Mouse (Mus musculus): ENCODE measurements around the gene Tnik. TPM values are rescaled to one million over a fixed set of nuclear protein-coding genes. Genes with fewer than 3 reads are reported as not detected.

Tnik gene
- polyA plus RNA-seq, 1 experiment: 23.6 TPM

DNA sequence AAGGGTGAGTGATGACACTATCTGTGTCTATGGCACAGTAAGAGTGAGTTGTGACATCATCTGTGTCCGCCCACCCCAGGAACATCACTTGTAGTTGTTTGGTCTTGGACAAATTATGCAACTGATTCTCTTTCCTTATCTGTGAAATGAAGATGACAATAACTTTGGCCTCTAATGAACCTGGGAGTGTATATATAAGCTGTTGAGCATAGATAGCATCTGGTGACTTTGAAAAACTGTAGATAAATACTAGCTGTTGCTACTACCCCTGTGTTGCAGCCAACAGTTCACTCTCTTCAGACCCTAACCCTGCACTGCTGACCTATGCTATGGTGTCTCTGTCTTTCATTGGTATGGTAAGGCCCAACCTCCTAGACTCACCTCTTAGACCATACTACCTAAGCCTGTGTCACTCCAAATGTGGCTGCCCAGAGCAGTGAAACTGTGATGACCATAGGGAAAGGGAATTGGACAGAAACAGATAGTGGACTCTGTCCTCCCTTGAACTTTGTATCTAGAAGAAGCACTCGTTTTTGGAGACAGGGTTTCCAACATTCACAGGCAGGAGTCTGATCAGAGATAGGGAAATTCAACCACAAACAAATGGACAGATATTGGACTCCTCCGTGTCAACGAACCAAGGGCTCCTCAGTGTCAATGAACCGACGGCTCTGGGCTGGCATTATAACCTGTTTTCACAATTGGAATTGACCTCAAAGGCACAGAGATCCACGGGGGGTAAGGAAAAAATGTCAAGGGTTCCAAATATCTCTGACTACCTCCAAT, 451.1 kb downstream of the Tnik start:
- H3K27ac ChIP-seq (ENCODE audit: control insufficient read depth, insufficient read depth, low read length): no peak overlapping the region
- no peaks in the 10 kb centered on the region for H3K4me1 ChIP-seq (replicated peaks; ENCODE audit: control insufficient read depth, insufficient read depth, low read length)
- TF ChIP-seq POLR2A (IDR thresholded peaks at IDR 0.05; ENCODE audit: control insufficient read depth, extremely low read depth, insufficient read depth, low read length, poor library complexity): no peak
- H3K36me3 ChIP-seq (ENCODE audit: control insufficient read depth, insufficient read depth, low read length): no peaks in the 10 kb centered on the region
- no peak overlapping the region for H3K4me3 ChIP-seq (ENCODE audit: control insufficient read depth, insufficient read depth, low read length)
- no peak for DNase-seq
- H3K27me3 ChIP-seq (ENCODE audit: control insufficient read depth, insufficient read depth, low read length): no peaks in the 10 kb centered on the region
- 84% methylated on average over 7 of the region's 7 CpGs for WGBS

DNA sequence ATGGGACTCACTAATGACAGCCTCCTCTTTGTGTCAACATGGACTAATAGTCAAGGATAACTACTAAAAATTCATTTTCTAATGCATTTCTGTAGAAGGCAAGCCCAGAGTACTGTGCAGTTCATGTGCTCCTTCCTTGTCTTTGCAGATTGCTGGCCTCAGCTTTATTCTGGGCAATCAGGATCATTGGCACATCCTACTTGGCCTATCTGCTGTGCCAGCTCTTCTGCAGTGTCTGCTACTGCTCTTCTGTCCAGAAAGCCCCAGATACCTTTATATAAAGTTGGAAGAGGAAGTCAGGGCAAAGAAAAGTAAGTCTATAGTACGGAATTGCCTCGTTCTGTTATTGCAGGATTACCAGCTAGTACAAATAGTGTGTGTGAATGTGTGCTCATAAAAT, 455.5 kb downstream of the Tnik start:
- no peaks in the 10 kb centered on the region for H3K36me3 ChIP-seq (ENCODE audit: control insufficient read depth, insufficient read depth, low read length)
- H3K4me3 ChIP-seq (ENCODE audit: control insufficient read depth, insufficient read depth, low read length): no peak overlapping the region
- no peak for DNase-seq
- WGBS: 86% methylated on average over 2 of the region's 2 CpGs
- H3K4me1 ChIP-seq (replicated peaks; ENCODE audit: control insufficient read depth, insufficient read depth, low read length): no peaks in the 10 kb centered on the region
- H3K27ac ChIP-seq (ENCODE audit: control insufficient read depth, insufficient read depth, low read length): no peak overlapping the region
- H3K27me3 ChIP-seq (ENCODE audit: control insufficient read depth, insufficient read depth, low read length): no peaks in the 10 kb centered on the region
- TF ChIP-seq POLR2A (IDR thresholded peaks at IDR 0.05; ENCODE audit: control insufficient read depth, extremely low read depth, insufficient read depth, low read length, poor library complexity) (no peak), CTCF (IDR thresholded peaks at IDR 0.05; ENCODE audit: borderline replicate concordance, control insufficient read depth, extremely low read depth, insufficient read depth, low read length, poor library complexity) (no peak)

DNA sequence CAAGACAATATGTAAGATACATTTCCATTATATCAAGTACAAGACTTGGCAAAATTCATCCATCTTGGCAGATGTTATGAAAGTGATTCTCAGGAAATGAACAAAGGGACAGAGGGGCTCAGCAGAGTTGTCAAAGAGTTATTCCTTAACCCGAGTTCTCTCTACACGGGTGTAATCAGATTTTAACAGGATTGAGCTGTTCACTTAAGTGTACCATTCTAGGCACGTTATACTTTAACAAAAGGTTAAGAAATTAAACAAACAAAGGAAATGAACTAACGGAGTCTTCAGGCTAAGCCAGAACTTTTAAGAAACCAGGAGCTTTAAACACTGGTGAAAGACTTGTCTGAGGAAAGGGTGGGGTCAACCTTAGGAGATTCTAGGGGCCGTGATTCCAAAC, 458.2 kb downstream of the Tnik start:
- no peaks in the 10 kb centered on the region for H3K36me3 ChIP-seq (ENCODE audit: control insufficient read depth, insufficient read depth, low read length)
- no peaks in the 10 kb centered on the region for H3K27me3 ChIP-seq (ENCODE audit: control insufficient read depth, insufficient read depth, low read length)
- no peaks in the 10 kb centered on the region for H3K4me1 ChIP-seq (replicated peaks; ENCODE audit: control insufficient read depth, insufficient read depth, low read length)
- H3K4me3 ChIP-seq (ENCODE audit: control insufficient read depth, insufficient read depth, low read length): no peak overlapping the region
- no peak overlapping the region for H3K27ac ChIP-seq (ENCODE audit: control insufficient read depth, insufficient read depth, low read length)
- TF ChIP-seq CTCF (IDR thresholded peaks at IDR 0.05; ENCODE audit: borderline replicate concordance, control insufficient read depth, extremely low read depth, insufficient read depth, low read length, poor library complexity) (no peak), POLR2A (IDR thresholded peaks at IDR 0.05; ENCODE audit: control insufficient read depth, extremely low read depth, insufficient read depth, low read length, poor library complexity) (no peak)
- 92% methylated on average over 5 of the region's 5 CpGs for WGBS
- DNase-seq: no peak

DNA sequence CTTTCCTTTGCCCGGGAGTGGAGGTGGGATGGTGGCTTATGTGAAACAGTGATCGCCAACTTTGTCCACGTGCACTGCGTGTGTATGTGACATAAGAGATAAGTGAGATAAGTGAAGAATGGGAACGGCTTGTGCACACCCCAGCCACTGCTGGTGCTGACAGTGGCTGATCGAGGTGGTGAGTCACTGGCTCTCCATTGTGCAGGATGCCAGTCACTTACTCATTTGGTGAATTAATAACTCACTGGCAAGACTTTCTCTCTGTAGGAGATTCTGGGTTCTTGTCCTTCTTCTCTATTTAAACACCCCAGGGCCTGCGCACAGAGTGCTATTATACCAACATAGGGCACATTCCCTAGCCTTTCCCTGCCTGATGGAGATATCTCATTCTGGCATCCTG, 458.8 kb downstream of the Tnik start:
- DNase-seq: no peak
- WGBS: 74% methylated on average over 7 of the region's 7 CpGs
- no peak overlapping the region for H3K4me3 ChIP-seq (ENCODE audit: control insufficient read depth, insufficient read depth, low read length)
- no peaks in the 10 kb centered on the region for H3K4me1 ChIP-seq (replicated peaks; ENCODE audit: control insufficient read depth, insufficient read depth, low read length)
- no peaks in the 10 kb centered on the region for H3K36me3 ChIP-seq (ENCODE audit: control insufficient read depth, insufficient read depth, low read length)
- no peak overlapping the region for H3K27ac ChIP-seq (ENCODE audit: control insufficient read depth, insufficient read depth, low read length)
- H3K27me3 ChIP-seq (ENCODE audit: control insufficient read depth, insufficient read depth, low read length): no peaks in the 10 kb centered on the region
- TF ChIP-seq POLR2A (IDR thresholded peaks at IDR 0.05; ENCODE audit: control insufficient read depth, extremely low read depth, insufficient read depth, low read length, poor library complexity) (no peak), CTCF (IDR thresholded peaks at IDR 0.05; ENCODE audit: borderline replicate concordance, control insufficient read depth, extremely low read depth, insufficient read depth, low read length, poor library complexity) (no peak)

DNA sequence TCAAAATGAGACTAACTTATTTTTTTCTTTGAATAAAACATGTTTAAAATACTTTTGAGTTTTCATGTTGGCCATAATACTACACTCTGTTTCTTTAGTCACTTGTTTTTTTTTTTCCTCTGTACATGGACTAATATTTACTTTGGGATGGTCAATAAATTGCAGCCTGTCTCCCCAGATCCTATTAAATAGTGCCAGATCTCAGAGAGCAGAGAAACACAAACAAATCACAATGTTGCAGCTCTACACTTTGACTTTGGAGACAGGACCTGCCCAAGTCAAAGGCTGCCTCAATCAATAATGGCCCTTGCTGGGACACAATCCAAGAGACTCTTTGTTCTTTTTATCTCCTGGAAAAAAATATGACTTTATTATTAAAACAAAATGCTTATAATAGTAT, 459.5 kb downstream of the Tnik start:
- Histone ChIP-seq H3K36me3 (ENCODE audit: control insufficient read depth, insufficient read depth, low read length) (no peaks in the 10 kb centered on the region), H3K27me3 (ENCODE audit: control insufficient read depth, insufficient read depth, low read length) (no peaks in the 10 kb centered on the region), H3K4me1 (replicated peaks; ENCODE audit: control insufficient read depth, insufficient read depth, low read length) (no peaks in the 10 kb centered on the region), H3K27ac (ENCODE audit: control insufficient read depth, insufficient read depth, low read length) (no peak overlapping the region), H3K4me3 (ENCODE audit: control insufficient read depth, insufficient read depth, low read length) (no peak overlapping the region)
- TF ChIP-seq CTCF (IDR thresholded peaks at IDR 0.05; ENCODE audit: borderline replicate concordance, control insufficient read depth, extremely low read depth, insufficient read depth, low read length, poor library complexity): no peak
- no peak for TF ChIP-seq POLR2A (IDR thresholded peaks at IDR 0.05; ENCODE audit: control insufficient read depth, extremely low read depth, insufficient read depth, low read length, poor library complexity)
- DNase-seq: no peak

DNA sequence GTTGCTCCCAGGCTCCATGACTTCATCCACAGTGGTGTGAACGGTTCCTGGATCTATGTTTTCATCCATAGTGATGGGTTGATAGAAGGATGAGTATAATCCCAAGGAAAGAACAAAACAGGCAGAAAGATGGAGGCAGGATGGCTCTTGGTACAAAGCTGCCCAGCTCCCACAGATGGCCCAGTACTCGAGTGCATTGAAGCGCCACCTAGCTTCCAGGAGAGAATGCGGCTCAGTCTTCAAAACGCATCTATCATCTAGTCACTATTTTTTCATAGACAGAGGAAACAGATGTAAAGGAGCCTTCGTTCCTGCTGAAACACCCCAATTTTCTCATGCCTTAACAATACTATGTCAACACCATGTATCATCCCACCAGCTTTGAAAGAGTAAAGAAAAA, 460.5 kb downstream of the Tnik start:
- Histone ChIP-seq H3K27me3 (ENCODE audit: control insufficient read depth, insufficient read depth, low read length) (no peaks in the 10 kb centered on the region), H3K4me3 (ENCODE audit: control insufficient read depth, insufficient read depth, low read length) (no peak overlapping the region), H3K4me1 (replicated peaks; ENCODE audit: control insufficient read depth, insufficient read depth, low read length) (no peaks in the 10 kb centered on the region), H3K36me3 (ENCODE audit: control insufficient read depth, insufficient read depth, low read length) (no peaks in the 10 kb centered on the region), H3K27ac (ENCODE audit: control insufficient read depth, insufficient read depth, low read length) (no peak overlapping the region)
- no peak for TF ChIP-seq CTCF (IDR thresholded peaks at IDR 0.05; ENCODE audit: borderline replicate concordance, control insufficient read depth, extremely low read depth, insufficient read depth, low read length, poor library complexity)
- no peak for TF ChIP-seq POLR2A (IDR thresholded peaks at IDR 0.05; ENCODE audit: control insufficient read depth, extremely low read depth, insufficient read depth, low read length, poor library complexity)
- 68% methylated on average over 6 of the region's 6 CpGs for WGBS
- DNase-seq: peak; percentile 4

DNA sequence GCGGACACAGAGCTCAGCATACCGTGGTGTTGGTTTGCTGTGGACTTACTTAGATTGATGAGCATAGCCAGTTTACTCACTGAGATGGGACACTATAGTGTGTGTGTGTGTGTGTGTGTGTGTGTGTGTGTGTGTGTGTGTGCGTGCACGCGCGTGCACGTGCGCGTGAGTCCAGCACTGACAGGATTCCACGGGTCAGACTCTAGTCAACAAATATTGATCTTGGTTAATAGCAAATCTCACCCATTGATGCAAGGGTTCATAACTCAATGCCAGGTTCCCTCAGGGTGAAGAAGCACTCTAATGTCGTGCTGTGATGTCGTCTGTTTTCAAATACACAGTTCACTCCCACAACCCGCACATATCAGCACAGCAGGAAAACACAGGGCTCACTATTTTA, 462.2 kb downstream of the Tnik start:
- Histone ChIP-seq H3K27me3 (ENCODE audit: control insufficient read depth, insufficient read depth, low read length) (no peaks in the 10 kb centered on the region), H3K36me3 (ENCODE audit: control insufficient read depth, insufficient read depth, low read length) (no peaks in the 10 kb centered on the region), H3K4me3 (ENCODE audit: control insufficient read depth, insufficient read depth, low read length) (no peak overlapping the region), H3K4me1 (replicated peaks; ENCODE audit: control insufficient read depth, insufficient read depth, low read length) (no peaks in the 10 kb centered on the region), H3K27ac (ENCODE audit: control insufficient read depth, insufficient read depth, low read length) (no peak overlapping the region)
- DNase-seq: no peak
- TF ChIP-seq POLR2A (IDR thresholded peaks at IDR 0.05; ENCODE audit: control insufficient read depth, extremely low read depth, insufficient read depth, low read length, poor library complexity) (no peak), CTCF (IDR thresholded peaks at IDR 0.05; ENCODE audit: borderline replicate concordance, control insufficient read depth, extremely low read depth, insufficient read depth, low read length, poor library complexity) (no peak)
- WGBS: 96% methylated on average over 13 of the region's 13 CpGs

Data from thymus, adult 2 months (tissue).